Mouse (Mus musculus) c-Kit-negative CD71-positive TER-119-positive erythroid progenitor cells, embryonic 14.5 days (primary cell): Measurements from ENCODE around the gene Klf3.

Source experiments
- DNase-seq: peaks from one replicate; pipeline ENCODE4 v3.0.0-alpha.2; 2013; ENCODE audit warnings: low read depth, low spot score

Gene Klf3

GRCm38 (mm10) chr5:64809864-64810263 lies 6.7 kb downstream of the Klf3 start:
- peak; percentile 74 for DNase-seq

GRCm38 (mm10) chr5:64810860-64811499 lies 7.8 kb downstream of the Klf3 start:
- peak; percentile 78 for DNase-seq

- peak; percentile 89 for DNase-seq
Measured at GRCm38 (mm10) chr5:64811500-64812123, 8.4 kb downstream of the Klf3 start.

GRCm38 (mm10) chr5:64812124-64812982 lies 9.2 kb downstream of the Klf3 start:
- peak; percentile 81 for DNase-seq

GRCm38 (mm10) chr5:64812983-64813304 lies 9.8 kb downstream of the Klf3 start:
- DNase-seq: no peak

- DNase-seq: peak; percentile 90
Measured at GRCm38 (mm10) chr5:64813361-64813760, 10.2 kb downstream of the Klf3 start.

GRCm38 (mm10) chr5:64814416-64814815 lies 11.2 kb downstream of the Klf3 start:
- DNase-seq: no peak

- DNase-seq: no peak
Measured at GRCm38 (mm10) chr5:64815631-64816030, 12.4 kb downstream of the Klf3 start.

- DNase-seq: no peak
Measured at GRCm38 (mm10) chr5:64816290-64816973, 13.2 kb downstream of the Klf3 start.

GRCm38 (mm10) chr5:64816974-64817296 lies 13.7 kb downstream of the Klf3 start:
- DNase-seq: no peak

- DNase-seq: no peak
Measured at GRCm38 (mm10) chr5:64819390-64819789, 16.2 kb downstream of the Klf3 start.

- DNase-seq: no peak
Measured at GRCm38 (mm10) chr5:64820138-64820537, 16.9 kb downstream of the Klf3 start.

GRCm38 (mm10) chr5:64821294-64821693 lies 18.1 kb downstream of the Klf3 start:
- no peak for DNase-seq

GRCm38 (mm10) chr5:64821964-64822363 lies 18.8 kb downstream of the Klf3 start:
- no peak for DNase-seq

GRCm38 (mm10) chr5:64823431-64823830 lies 20.2 kb downstream of the Klf3 start:
- DNase-seq: peak; percentile 11

- DNase-seq: peak; percentile 13
Measured at GRCm38 (mm10) chr5:64824765-64825164, 21.6 kb downstream of the Klf3 start.

GRCm38 (mm10) chr5:64825496-64825895 lies 22.3 kb downstream of the Klf3 start:
- DNase-seq: peak; percentile 17

GRCm38 (mm10) chr5:64827151-64827550 lies 24.0 kb downstream of the Klf3 start:
- peak; percentile 5 for DNase-seq

- peak; percentile 20 for DNase-seq
Measured at GRCm38 (mm10) chr5:64828314-64828713, 25.1 kb downstream of the Klf3 start.

- DNase-seq: peak; percentile 13
Measured at GRCm38 (mm10) chr5:64829606-64830005, 26.4 kb downstream of the Klf3 start.

GRCm38 (mm10) chr5:64830773-64831172 lies 27.6 kb downstream of the Klf3 start:
- peak; percentile 36 for DNase-seq

- no peak for DNase-seq
Measured at GRCm38 (mm10) chr5:64833410-64833809, 30.2 kb downstream of the Klf3 start.
